Mouse (Mus musculus) effector memory CD4-positive, alpha-beta T cell, adult 7 months (primary cell): Measurements from ENCODE around the gene Oosp1. TPM values are rescaled to one million over a fixed set of nuclear protein-coding genes. Genes with fewer than 3 reads are reported as not detected.

Experiments used
- polyA plus RNA-seq: library from polyadenylated mRNA; unstranded; fragments of 100-300 nt; shearing (Covaris generic); gene quantifications from one replicate; pipeline ENCODE4 v1.2.1, GENCODE M21; 2017

The Oosp1 gene
- not detected for polyA plus RNA-seq

GRCm38 (mm10) chr19:11690839-11691238, at the start of gene Oosp1:
Gene Oosp1, minus strand, starts transcription at chr19:11691150.

GRCm38 (mm10) chr19:11696755-11697154, 5.8 kb upstream of the Oosp1 start, which contains the start of gene Oosp3:
Gene Oosp3, plus strand, starts transcription at chr19:11697055.

GRCm38 (mm10) chr19:11660459-11660858, 30.5 kb downstream of the Oosp1 start, which contains the start of gene Oosp2:
Gene Oosp2, minus strand, starts transcription at chr19:11660559.

GRCm38 (mm10) chr19:11640732-11641131, 50.2 kb downstream of the Oosp1 start, which contains the start of gene Ms4a3:
Gene Ms4a3, minus strand, starts transcription at chr19:11640851.

GRCm38 (mm10) chr19:11623551-11623950, 67.4 kb downstream of the Oosp1 start, which contains the start of gene Ms4a2:
Gene Ms4a2, minus strand, starts transcription at chr19:11623719.

Other genes with a start within 250 kb of the Oosp1 start
- 2,892 TPM for gene Ms4a4b, start 247.6 kb downstream of the Oosp1 start, polyA plus RNA-seq
- gene Ms4a6c, start 221.8 kb downstream of the Oosp1 start, polyA plus RNA-seq, result 7.2 TPM
- 506 TPM for gene Gm8369, start 205.2 kb downstream of the Oosp1 start, polyA plus RNA-seq
- 633 TPM for gene Ms4a6b, start 174.6 kb downstream of the Oosp1 start, polyA plus RNA-seq
- 0.67 TPM for gene Ms4a4d, start 154.3 kb downstream of the Oosp1 start, polyA plus RNA-seq
- gene Ms4a6d, start 86.3 kb downstream of the Oosp1 start, polyA plus RNA-seq, result 24.3 TPM
- gene Ms4a2, start 67.4 kb downstream of the Oosp1 start, polyA plus RNA-seq, result not detected
- gene Ms4a3, start 50.3 kb downstream of the Oosp1 start, polyA plus RNA-seq, result not detected
- gene Oosp2, start 30.6 kb downstream of the Oosp1 start, polyA plus RNA-seq, result not detected
- 0.66 TPM for gene Oosp3, start 5.9 kb upstream of the Oosp1 start, polyA plus RNA-seq
- gene Gif, start 56.4 kb upstream of the Oosp1 start, polyA plus RNA-seq, result not detected
- 41.6 TPM for gene Mrpl16, start 79.2 kb upstream of the Oosp1 start, polyA plus RNA-seq
- 2.2 TPM for gene Stx3, start 128.3 kb upstream of the Oosp1 start, polyA plus RNA-seq
- not detected for gene Olfr1417, start 148.1 kb upstream of the Oosp1 start, polyA plus RNA-seq
- not detected for gene Olfr1418, start 169.9 kb upstream of the Oosp1 start, polyA plus RNA-seq
- not detected for gene Olfr1419, start 184.0 kb upstream of the Oosp1 start, polyA plus RNA-seq
- not detected for gene Olfr1420, start 195.4 kb upstream of the Oosp1 start, polyA plus RNA-seq
- gene Patl1, start 221.2 kb upstream of the Oosp1 start, polyA plus RNA-seq, result 26.8 TPM